Mouse (Mus musculus): ENCODE measurements around the gene BC049762. TPM values are rescaled to one million over a fixed set of nuclear protein-coding genes. Genes with fewer than 3 reads are reported as not detected.

Gene BC049762
- polyA plus RNA-seq, 1 experiment from 2014 or later, result 0.31 TPM

DNA sequence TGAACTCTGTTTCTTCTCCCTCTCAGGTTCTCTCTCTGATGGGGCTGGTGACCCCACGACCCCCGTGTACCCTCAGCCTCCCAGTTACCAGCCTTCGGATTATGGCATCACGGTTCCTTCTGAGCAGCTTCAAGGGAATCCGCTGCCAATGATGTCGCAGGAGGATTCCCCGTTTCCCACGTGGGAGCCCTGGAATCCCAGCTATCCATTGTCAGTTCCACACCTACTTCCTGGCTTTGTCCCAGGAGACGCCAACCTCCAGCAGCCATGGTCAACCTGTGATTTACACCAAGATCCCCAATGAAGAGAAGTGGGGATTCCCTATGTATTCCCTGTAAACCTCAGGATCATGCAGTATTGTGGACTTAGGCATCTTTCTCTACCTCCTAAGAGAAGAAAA lies 28.2 kb downstream of the BC049762 start:
- no peak overlapping the region for H3K27ac ChIP-seq (ENCODE audit: low read length)
- no peaks in the 10 kb centered on the region for H3K4me1 ChIP-seq (ENCODE audit: control insufficient read depth, insufficient read depth, low read length)
- H3K36me3 ChIP-seq (ENCODE audit: control insufficient read depth, insufficient read depth, low read length), result no peaks in the 10 kb centered on the region
- 80% methylated on average over 9 of the region's 9 CpGs for WGBS
- no peak overlapping the region for H3K4me3 ChIP-seq (ENCODE audit: low read length)
- H3K27me3 ChIP-seq (replicated peaks; ENCODE audit: control insufficient read depth, insufficient read depth, low read length), result no peaks in the 10 kb centered on the region; the same call in 1 of the 2 replicates
- H3K4me2 ChIP-seq (ENCODE audit: low read depth, low read length), result no peak overlapping the region
- no peaks in the 10 kb centered on the region for H3K9me3 ChIP-seq (ENCODE audit: control insufficient read depth, low read length)
- no peak for ATAC-seq
- H3K9ac ChIP-seq (ENCODE audit: low read depth, low read length), result no peak overlapping the region

DNA sequence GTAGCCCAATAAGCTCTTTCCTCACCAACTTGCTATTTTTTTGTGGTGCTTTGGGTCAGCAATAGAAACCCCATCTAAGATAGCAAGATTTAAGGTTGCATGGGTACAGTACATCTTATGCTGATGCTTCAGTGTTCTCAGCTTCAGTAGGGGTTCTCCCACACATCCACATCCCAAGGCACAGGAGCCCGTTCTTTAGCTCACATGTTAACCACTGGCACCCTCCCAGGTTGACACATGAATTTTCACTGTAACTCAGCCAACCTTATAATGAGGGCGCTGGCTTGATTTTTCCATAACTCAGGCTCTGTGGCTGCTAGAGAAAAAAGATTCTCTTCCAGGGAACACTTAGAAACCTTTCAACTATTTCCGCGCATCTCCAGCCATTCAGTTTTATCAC lies 35.7 kb downstream of the BC049762 start:
- no peaks in the 10 kb centered on the region for H3K9me3 ChIP-seq (ENCODE audit: control insufficient read depth, low read length)
- H3K9ac ChIP-seq (ENCODE audit: low read depth, low read length), result no peak overlapping the region
- H3K4me3 ChIP-seq (ENCODE audit: low read length), result no peak overlapping the region
- no peak overlapping the region for H3K4me2 ChIP-seq (ENCODE audit: low read depth, low read length)
- no peaks in the 10 kb centered on the region for H3K4me1 ChIP-seq (ENCODE audit: control insufficient read depth, insufficient read depth, low read length)
- no peak overlapping the region for H3K27ac ChIP-seq (ENCODE audit: low read length)
- H3K36me3 ChIP-seq (ENCODE audit: control insufficient read depth, insufficient read depth, low read length), result no peaks in the 10 kb centered on the region
- no peak for ATAC-seq
- WGBS, result 89% methylated on average over 4 of the region's 4 CpGs
- H3K27me3 ChIP-seq (replicated peaks; ENCODE audit: control insufficient read depth, insufficient read depth, low read length), result no peaks in the 10 kb centered on the region

DNA sequence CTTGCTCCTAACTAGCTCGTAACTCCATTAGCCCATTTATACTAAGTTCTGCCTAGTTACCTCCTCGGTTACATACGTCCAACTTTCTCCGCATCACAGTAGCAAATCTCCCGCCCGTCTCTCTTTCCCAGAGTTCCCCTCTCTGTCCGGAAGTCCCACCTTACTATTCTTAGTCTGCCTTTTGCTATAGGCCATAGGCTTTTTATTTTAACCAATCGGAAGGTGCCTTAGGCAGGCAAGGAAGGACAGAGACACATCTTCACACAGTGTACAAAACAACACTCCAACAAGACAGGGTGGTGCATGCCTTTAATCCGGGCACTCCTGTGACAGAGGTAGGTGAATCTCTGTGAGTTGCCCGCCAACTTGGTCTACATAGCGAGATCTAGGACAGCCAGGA lies 42.5 kb downstream of the BC049762 start, which contains the start of gene Gm12569:
Gm12569 (plus strand) TSS at position 166 of the 400 bp plus-strand sequence.
- no peaks in the 10 kb centered on the region for H3K36me3 ChIP-seq (ENCODE audit: control insufficient read depth, insufficient read depth, low read length)
- no peak within 1 kb of the TSS for H3K4me3 ChIP-seq (ENCODE audit: low read length)
- no peaks in the 10 kb centered on the region for H3K9me3 ChIP-seq (ENCODE audit: control insufficient read depth, low read length)
- H3K27me3 ChIP-seq (replicated peaks; ENCODE audit: control insufficient read depth, insufficient read depth, low read length), result no peaks in the 10 kb centered on the region
- 94% methylated on average over 11 of the region's 11 CpGs for WGBS
- no peak within 1 kb of the TSS for H3K27ac ChIP-seq (ENCODE audit: low read length)
- no peak for ATAC-seq
- H3K4me2 ChIP-seq (ENCODE audit: low read depth, low read length), result no peak within 1 kb of the TSS
- no peak within 1 kb of the TSS for H3K9ac ChIP-seq (ENCODE audit: low read depth, low read length)
- H3K4me1 ChIP-seq (ENCODE audit: control insufficient read depth, insufficient read depth, low read length), result no peaks in the 10 kb centered on the region

DNA sequence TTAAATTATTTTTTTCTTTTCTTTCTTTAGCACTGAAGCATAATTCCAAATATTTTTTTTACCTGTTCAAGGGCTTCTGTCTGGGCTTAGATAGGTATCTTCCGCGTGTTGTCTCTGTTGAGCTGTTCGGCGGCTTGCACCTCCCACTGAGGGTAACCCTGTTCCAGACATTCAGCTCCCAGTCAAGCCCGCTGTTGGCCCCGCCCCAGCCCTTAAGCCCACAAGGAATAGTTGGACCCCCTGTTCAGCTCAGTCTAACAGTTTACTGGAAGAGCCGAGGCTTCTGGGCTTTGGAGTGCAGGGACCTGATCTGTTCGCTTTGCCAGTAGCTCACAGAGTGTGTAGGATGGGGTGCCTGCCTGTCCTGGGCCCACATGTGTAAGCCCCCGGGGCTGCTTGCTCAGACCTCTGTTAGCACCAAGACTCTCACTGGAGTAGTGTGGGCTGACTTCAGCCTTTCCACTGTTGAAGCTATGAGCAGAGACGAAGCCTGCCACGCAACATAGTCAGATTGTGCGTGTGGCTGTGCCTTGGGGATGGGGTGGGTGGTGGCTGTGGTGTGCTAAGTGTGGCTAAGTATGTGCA lies 43.4 kb downstream of the BC049762 start:
- no peak overlapping the region for H3K4me3 ChIP-seq (ENCODE audit: low read length)
- H3K27me3 ChIP-seq (replicated peaks; ENCODE audit: control insufficient read depth, insufficient read depth, low read length), result no peaks in the 10 kb centered on the region
- H3K27ac ChIP-seq (ENCODE audit: low read length), result no peak overlapping the region
- H3K36me3 ChIP-seq (ENCODE audit: control insufficient read depth, insufficient read depth, low read length), result no peaks in the 10 kb centered on the region
- H3K4me2 ChIP-seq (ENCODE audit: low read depth, low read length), result no peak overlapping the region
- 84% methylated on average over 12 of the region's 12 CpGs for whole genome bisulfite sequencing
- no peak overlapping the region for H3K9ac ChIP-seq (ENCODE audit: low read depth, low read length)
- no peaks in the 10 kb centered on the region for H3K4me1 ChIP-seq (ENCODE audit: control insufficient read depth, insufficient read depth, low read length)
- no peaks in the 10 kb centered on the region for H3K9me3 ChIP-seq (ENCODE audit: control insufficient read depth, low read length)
- ATAC-seq, result no peak

DNA sequence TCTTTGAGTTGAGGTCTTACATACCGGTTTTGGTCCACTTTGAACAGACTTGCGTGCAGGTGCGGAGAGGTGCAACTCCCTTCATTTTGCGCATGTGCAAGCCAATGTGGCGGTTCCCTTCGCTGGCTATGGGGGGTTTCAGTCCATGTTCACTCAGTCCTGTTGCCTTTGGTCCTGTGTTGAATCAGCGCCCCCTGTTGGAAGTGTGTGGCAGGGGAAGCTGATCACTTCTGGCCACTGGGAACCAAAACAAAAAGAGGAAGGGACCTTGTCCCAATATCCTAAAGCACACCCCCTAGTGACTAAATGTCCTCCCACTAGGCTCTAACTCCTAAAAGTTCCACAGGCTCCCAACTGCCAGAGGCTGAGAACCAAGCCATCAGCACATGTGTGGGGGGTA lies 48.8 kb downstream of the BC049762 start:
- H3K36me3 ChIP-seq (ENCODE audit: control insufficient read depth, insufficient read depth, low read length), result no peaks in the 10 kb centered on the region
- 83% methylated on average over 7 of the region's 7 CpGs for WGBS
- no peak overlapping the region for H3K9ac ChIP-seq (ENCODE audit: low read depth, low read length)
- no peak for ATAC-seq
- no peaks in the 10 kb centered on the region for H3K27me3 ChIP-seq (replicated peaks; ENCODE audit: control insufficient read depth, insufficient read depth, low read length)
- no peaks in the 10 kb centered on the region for H3K4me1 ChIP-seq (ENCODE audit: control insufficient read depth, insufficient read depth, low read length)
- H3K27ac ChIP-seq (ENCODE audit: low read length), result no peak overlapping the region
- H3K4me2 ChIP-seq (ENCODE audit: low read depth, low read length), result no peak overlapping the region
- no peak overlapping the region for H3K4me3 ChIP-seq (ENCODE audit: low read length)
- no peaks in the 10 kb centered on the region for H3K9me3 ChIP-seq (ENCODE audit: control insufficient read depth, low read length)

DNA sequence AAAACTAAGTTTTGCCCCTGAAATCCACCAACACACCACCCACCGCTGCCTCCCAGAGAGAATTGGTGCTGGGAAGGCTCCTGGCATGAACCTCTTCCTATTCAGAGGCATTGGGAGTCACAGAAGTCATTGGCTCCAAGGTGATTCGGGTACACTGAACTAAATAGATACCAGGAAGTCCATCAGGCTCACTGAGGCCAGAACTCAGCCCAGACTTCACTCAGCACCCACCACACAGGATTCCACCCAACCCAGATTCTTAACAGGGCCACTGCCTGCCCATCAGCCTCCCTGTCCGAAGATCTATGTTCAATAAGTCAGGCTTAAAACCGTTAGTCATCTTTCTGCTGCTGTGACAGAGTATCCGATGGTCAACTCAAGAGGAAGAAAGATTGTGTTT lies 51.4 kb downstream of the BC049762 start:
- ATAC-seq, result no peak

DNA sequence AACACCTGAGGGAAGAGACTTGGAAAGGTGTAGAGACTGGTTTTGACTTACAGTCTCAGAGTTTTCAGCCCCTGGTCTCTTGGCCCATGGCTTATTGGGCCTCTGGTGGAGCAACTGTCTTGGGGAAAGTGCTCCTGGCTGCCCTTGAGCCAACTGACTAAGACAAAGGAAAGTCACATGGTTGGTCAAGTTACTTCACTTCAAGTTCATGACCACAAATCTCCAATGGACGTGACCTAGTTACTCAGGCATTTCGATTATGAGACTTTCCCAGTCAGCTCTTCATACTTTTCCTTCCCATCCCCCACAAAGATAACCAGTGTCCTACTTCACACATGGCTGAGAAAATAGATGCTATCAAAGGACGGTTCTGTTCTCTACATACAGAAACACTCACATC lies 55.1 kb downstream of the BC049762 start:
- H3K9ac ChIP-seq (ENCODE audit: low read depth, low read length), result no peak overlapping the region
- no peaks in the 10 kb centered on the region for H3K4me1 ChIP-seq (ENCODE audit: control insufficient read depth, insufficient read depth, low read length)
- no peaks in the 10 kb centered on the region for H3K36me3 ChIP-seq (ENCODE audit: control insufficient read depth, insufficient read depth, low read length)
- ATAC-seq, result no peak
- 77% methylated on average over 3 of the region's 3 CpGs for WGBS
- H3K27me3 ChIP-seq (replicated peaks; ENCODE audit: control insufficient read depth, insufficient read depth, low read length), result no peaks in the 10 kb centered on the region
- H3K4me3 ChIP-seq (ENCODE audit: low read length), result no peak overlapping the region
- no peaks in the 10 kb centered on the region for H3K9me3 ChIP-seq (ENCODE audit: control insufficient read depth, low read length)
- H3K27ac ChIP-seq (ENCODE audit: low read length), result no peak overlapping the region
- no peak overlapping the region for H3K4me2 ChIP-seq (ENCODE audit: low read depth, low read length)

More for the DNA sequence above, 51.4 kb downstream of the BC049762 start:
- Histone ChIP-seq H3K4me3 (ENCODE audit: low read length) (no peak overlapping the region), H3K9ac (ENCODE audit: low read depth, low read length) (no peak overlapping the region), H3K27me3 (replicated peaks; ENCODE audit: control insufficient read depth, insufficient read depth, low read length) (no peaks in the 10 kb centered on the region), H3K9me3 (ENCODE audit: control insufficient read depth, low read length) (no peaks in the 10 kb centered on the region), H3K4me2 (ENCODE audit: low read depth, low read length) (no peak overlapping the region), H3K36me3 (ENCODE audit: control insufficient read depth, insufficient read depth, low read length) (no peaks in the 10 kb centered on the region), H3K27ac (ENCODE audit: low read length) (no peak overlapping the region), H3K4me1 (ENCODE audit: control insufficient read depth, insufficient read depth, low read length) (no peaks in the 10 kb centered on the region)
- 83% methylated on average over 5 of the region's 5 CpGs for WGBS

Other genes starting within 250 kb of the BC049762 start
- not detected in 2 replicates for gene Olfr54, start 248.8 kb downstream of the BC049762 start, polyA plus RNA-seq (2015; fragmentation: Nextera tagmentation; extraction: Ambion mirVana)
- gene Olfr1375, start 214.9 kb downstream of the BC049762 start, polyA plus RNA-seq (2015; fragmentation: Nextera tagmentation; extraction: Ambion mirVana), result not detected in 2 replicates
- gene Zfp354a, start 203.8 kb downstream of the BC049762 start, polyA plus RNA-seq (2015; fragmentation: Nextera tagmentation; extraction: Ambion mirVana), result 5.4 and 6.2 TPM in 2 replicates
- not detected in 2 replicates for gene Gm12569, start 42.6 kb downstream of the BC049762 start, polyA plus RNA-seq (2015; fragmentation: Nextera tagmentation; extraction: Ambion mirVana)
- 81.4 and 83.7 TPM in 2 replicates for gene Clk4, start 1.3 kb downstream of the BC049762 start, polyA plus RNA-seq (2015; fragmentation: Nextera tagmentation; extraction: Ambion mirVana)
- gene Col23a1, start 26.9 kb upstream of the BC049762 start, polyA plus RNA-seq (2015; fragmentation: Nextera tagmentation; extraction: Ambion mirVana), result 5.4 and 5.5 TPM in 2 replicates

Measured in intestine, embryonic 16.5 days (tissue).